Mouse (Mus musculus): ENCODE results near the gene Tas2r139. TPM values are rescaled to one million over a fixed set of nuclear protein-coding genes. Genes with fewer than 3 reads are reported as not detected.
"Not testable (repeated sequence)": the region's sequence is repeated elsewhere in the genome, so short reads cannot be mapped to it uniquely, and the experiment has no call there.

Gene Tas2r139
- polyA plus RNA-seq (2014; fragmentation: Nextera tagmentation; extraction: Ambion mirVana) = not detected in 2 replicates

DNA sequence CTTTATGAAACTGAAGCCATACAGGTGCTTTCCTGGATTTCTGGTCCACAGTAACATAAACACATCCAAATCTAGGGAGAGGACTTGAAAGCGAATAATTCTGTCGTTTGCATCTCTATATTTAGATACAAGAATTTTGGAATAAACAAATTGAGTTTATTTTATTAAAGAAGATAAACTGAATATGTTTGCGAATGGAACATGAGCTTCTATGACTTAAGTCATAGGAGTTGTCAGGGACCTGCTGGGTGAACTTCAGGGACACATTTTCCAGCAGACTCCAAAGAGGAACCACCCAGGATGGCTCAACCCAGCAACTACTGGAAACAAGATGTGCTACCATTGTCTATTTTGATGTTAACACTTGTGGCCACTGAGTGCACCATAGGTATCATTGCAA, at the start of gene Tas2r139:
TSS of gene Tas2r139 (plus strand) at position 301 of the 400 bp plus-strand sequence.
- no peak within 1 kb of the TSS for H3K9ac ChIP-seq (ENCODE audit: low read depth, low read length)
- no peak within 1 kb of the TSS for H3K4me2 ChIP-seq (replicated peaks; ENCODE audit: low read depth, low read length)
- H3K36me3 ChIP-seq (ENCODE audit: control insufficient read depth, insufficient read depth, low read length) = no peaks in the 10 kb centered on the region
- H3K4me3 ChIP-seq (ENCODE audit: low read length) = no peak within 1 kb of the TSS
- no peaks in the 10 kb centered on the region for H3K4me1 ChIP-seq (ENCODE audit: control insufficient read depth, insufficient read depth, low read length)
- no peak for ATAC-seq (ENCODE audit: low FRiP score, low TSS enrichment)
- H3K27me3 ChIP-seq (ENCODE audit: control insufficient read depth, insufficient read depth, low read length) = no peaks in the 10 kb centered on the region
- no peaks in the 10 kb centered on the region for H3K9me3 ChIP-seq (ENCODE audit: control insufficient read depth, low read length)
- H3K27ac ChIP-seq (ENCODE audit: low read depth, low read length) = no peak within 1 kb of the TSS
- 76% methylated on average over 3 of the region's 3 CpGs for WGBS

DNA sequence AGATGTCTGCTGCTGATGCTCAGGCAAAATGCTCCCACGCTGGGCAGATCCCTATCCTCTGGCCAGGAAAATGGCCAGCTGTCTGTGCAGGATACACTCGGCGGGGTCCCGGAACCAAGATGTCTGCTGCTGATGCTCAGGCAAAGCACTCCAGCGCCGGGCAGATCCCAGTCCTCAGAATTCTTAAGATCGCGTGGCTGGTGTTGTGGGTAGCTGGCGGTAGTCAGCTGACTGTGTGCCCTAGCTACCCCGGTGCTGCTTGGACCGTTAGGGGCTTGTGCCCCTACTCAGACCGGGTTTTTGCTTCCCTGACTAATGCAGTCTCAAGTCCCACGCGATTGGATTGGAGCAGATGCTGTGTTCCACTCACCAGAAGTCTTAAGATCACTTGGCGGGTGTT, 10.4 kb downstream of the Tas2r139 start:
- ATAC-seq (ENCODE audit: low FRiP score, low TSS enrichment); H3K27me3 ChIP-seq (ENCODE audit: control insufficient read depth, insufficient read depth, low read length); H3K36me3 ChIP-seq (ENCODE audit: control insufficient read depth, insufficient read depth, low read length); H3K4me1 ChIP-seq (ENCODE audit: control insufficient read depth, insufficient read depth, low read length); H3K4me2 ChIP-seq (replicated peaks; ENCODE audit: low read depth, low read length); H3K9me3 ChIP-seq (ENCODE audit: control insufficient read depth, low read length); H3K27ac ChIP-seq (ENCODE audit: low read depth, low read length); H3K4me3 ChIP-seq (ENCODE audit: low read length); H3K9ac ChIP-seq (ENCODE audit: low read depth, low read length): not testable (repeated sequence)
- 78% methylated on average over 15 of the region's 15 CpGs for WGBS

DNA sequence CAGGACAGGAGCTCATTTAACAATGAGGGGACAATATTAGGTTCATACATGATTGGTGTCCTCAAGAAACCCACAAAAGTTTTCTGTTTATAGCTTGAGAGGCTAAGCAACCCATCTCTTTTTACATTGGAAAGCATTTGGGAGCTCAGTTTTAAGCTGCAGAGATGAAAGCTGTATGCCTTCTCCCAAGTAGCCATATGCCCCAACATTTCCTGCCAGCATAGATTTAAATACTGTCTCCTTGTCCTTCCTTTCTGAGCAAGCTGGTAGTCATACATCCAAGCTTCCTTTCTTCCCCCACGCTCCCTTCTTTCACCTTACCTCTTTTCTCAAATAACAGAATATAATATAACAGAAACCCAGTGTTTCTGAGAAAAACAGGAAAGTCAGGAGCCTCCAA, 41.7 kb downstream of the Tas2r139 start:
- Histone ChIP-seq H3K4me2 (replicated peaks; ENCODE audit: low read depth, low read length) (no peak overlapping the region), H3K27me3 (ENCODE audit: control insufficient read depth, insufficient read depth, low read length) (no peaks in the 10 kb centered on the region), H3K27ac (ENCODE audit: low read depth, low read length) (no peak overlapping the region), H3K4me3 (ENCODE audit: low read length) (no peak overlapping the region), H3K36me3 (ENCODE audit: control insufficient read depth, insufficient read depth, low read length) (no peaks in the 10 kb centered on the region), H3K9ac (ENCODE audit: low read depth, low read length) (no peak overlapping the region), H3K4me1 (ENCODE audit: control insufficient read depth, insufficient read depth, low read length) (no peaks in the 10 kb centered on the region), H3K9me3 (ENCODE audit: control insufficient read depth, low read length) (no peaks in the 10 kb centered on the region)
- WGBS = 55% methylated on average over 1 of the region's 1 CpGs
- ATAC-seq (ENCODE audit: low FRiP score, low TSS enrichment) = no peak

DNA sequence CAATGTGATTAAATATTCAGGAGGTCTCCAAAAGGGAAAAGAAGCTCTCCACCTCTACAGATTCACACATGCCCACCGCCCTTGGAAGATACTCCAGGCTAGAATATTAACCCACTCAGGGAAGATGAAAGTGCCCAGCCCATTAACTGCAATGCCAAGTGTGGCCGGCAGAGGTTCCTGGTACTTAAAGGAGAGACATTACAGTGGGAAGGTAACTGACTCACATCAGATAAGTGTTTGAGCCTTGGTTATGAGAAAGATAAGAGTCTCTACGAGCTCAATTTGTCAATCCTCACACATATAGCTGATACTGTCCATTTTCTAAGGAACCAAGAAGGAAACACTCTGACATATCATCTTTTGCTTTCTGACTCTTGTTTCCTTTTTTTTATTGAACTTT, 45.5 kb downstream of the Tas2r139 start:
- no peak overlapping the region for H3K9ac ChIP-seq (ENCODE audit: low read depth, low read length)
- H3K9me3 ChIP-seq (ENCODE audit: control insufficient read depth, low read length) = no peaks in the 10 kb centered on the region
- no peaks in the 10 kb centered on the region for H3K27me3 ChIP-seq (ENCODE audit: control insufficient read depth, insufficient read depth, low read length)
- no peak for ATAC-seq (ENCODE audit: low FRiP score, low TSS enrichment)
- 53% methylated on average over 3 of the region's 3 CpGs for WGBS
- H3K27ac ChIP-seq (ENCODE audit: low read depth, low read length) = no peak overlapping the region
- no peak overlapping the region for H3K4me2 ChIP-seq (replicated peaks; ENCODE audit: low read depth, low read length)
- H3K4me1 ChIP-seq (ENCODE audit: control insufficient read depth, insufficient read depth, low read length) = no peaks in the 10 kb centered on the region
- no peaks in the 10 kb centered on the region for H3K36me3 ChIP-seq (ENCODE audit: control insufficient read depth, insufficient read depth, low read length)
- no peak overlapping the region for H3K4me3 ChIP-seq (ENCODE audit: low read length)

Other genes with a start within 250 kb of the Tas2r139 start
- gene Sval1, start 189.3 kb upstream of the Tas2r139 start, polyA plus RNA-seq (2014; fragmentation: Nextera tagmentation; extraction: Ambion mirVana) = not detected in 2 replicates
- gene Sval3, start 172.8 kb upstream of the Tas2r139 start, polyA plus RNA-seq (2014; fragmentation: Nextera tagmentation; extraction: Ambion mirVana) = not detected in 2 replicates
- not detected in 2 replicates for gene Sva, start 102.5 kb upstream of the Tas2r139 start, polyA plus RNA-seq (2014; fragmentation: Nextera tagmentation; extraction: Ambion mirVana)
- not detected in 2 replicates for gene Tas2r144, start 74.4 kb downstream of the Tas2r139 start, polyA plus RNA-seq (2014; fragmentation: Nextera tagmentation; extraction: Ambion mirVana)
- gene Gstk1, start 105.0 kb downstream of the Tas2r139 start, polyA plus RNA-seq (2014; fragmentation: Nextera tagmentation; extraction: Ambion mirVana) = 33.3 and 37.2 TPM in 2 replicates
- gene Tmem139, start 121.0 kb downstream of the Tas2r139 start, polyA plus RNA-seq (2014; fragmentation: Nextera tagmentation; extraction: Ambion mirVana) = 2.6 and 3.0 TPM in 2 replicates
- gene Casp2, start 124.0 kb downstream of the Tas2r139 start, polyA plus RNA-seq (2014; fragmentation: Nextera tagmentation; extraction: Ambion mirVana) = 46.1 and 66.5 TPM in 2 replicates
- 0.20 TPM in 2 replicates for gene Clcn1, start 145.7 kb downstream of the Tas2r139 start, polyA plus RNA-seq (2014; fragmentation: Nextera tagmentation; extraction: Ambion mirVana)
- gene Fam131b, start 183.7 kb downstream of the Tas2r139 start, polyA plus RNA-seq (2014; fragmentation: Nextera tagmentation; extraction: Ambion mirVana) = 0.05 and 0.11 TPM in 2 replicates
- gene Zyx, start 208.7 kb downstream of the Tas2r139 start, polyA plus RNA-seq (2014; fragmentation: Nextera tagmentation; extraction: Ambion mirVana) = 87.0 and 118 TPM in 2 replicates
- 3.1 and 3.3 TPM in 2 replicates for gene Epha1, start 232.3 kb downstream of the Tas2r139 start, polyA plus RNA-seq (2014; fragmentation: Nextera tagmentation; extraction: Ambion mirVana)